Mouse (Mus musculus): ENCODE data around the gene Acr.
A peak's percentile ranks its signal among the peaks of the same experiment; 100 is the strongest.

DNA sequence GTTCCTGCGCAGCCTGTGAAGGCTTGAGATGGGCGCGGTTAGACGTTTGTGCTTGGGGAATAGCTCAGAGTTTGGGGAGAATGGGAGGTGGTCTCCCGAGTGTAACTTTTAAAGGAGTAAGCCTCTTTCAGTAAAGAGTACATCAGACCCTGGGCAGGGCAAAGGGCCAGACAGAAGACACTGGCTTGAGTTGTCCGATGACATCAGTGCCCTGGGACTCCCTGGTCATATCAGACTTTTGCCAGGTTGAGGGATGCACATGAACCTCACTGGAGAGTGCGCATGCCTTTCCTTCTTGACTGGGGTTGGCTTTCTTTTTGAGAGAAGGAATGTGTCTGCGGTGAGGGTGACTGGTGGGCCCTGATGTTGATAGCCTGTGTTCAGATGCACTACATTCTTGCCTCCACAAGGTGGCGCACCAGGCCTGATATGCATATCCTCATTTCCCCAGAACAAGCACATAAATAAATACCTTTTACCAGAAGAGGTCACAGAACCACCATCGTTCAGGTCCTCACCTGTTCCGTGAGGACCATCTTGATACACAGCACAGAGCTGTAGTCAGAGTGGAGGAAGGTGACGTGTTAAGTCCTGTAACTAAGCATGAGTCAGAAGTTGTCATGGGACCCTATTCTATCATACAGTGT lies 54.3 kb downstream of the Acr start:
- TF ChIP-seq POLR2A (IDR thresholded peaks at IDR 0.05; ENCODE audit: control insufficient read depth, low read depth, low read length) (no peak), CTCF (IDR thresholded peaks at IDR 0.05; ENCODE audit: control insufficient read depth, insufficient read depth, insufficient replicate concordance, low read depth, low read length) (peak; percentile 74; the same call in 1 of the 2 replicates)

Measured in testis, adult 2 months (tissue).